Mouse (Mus musculus): ENCODE results near the gene Dennd2a. TPM values are rescaled to one million over a fixed set of nuclear protein-coding genes. Genes with fewer than 3 reads are reported as not detected.
A peak's percentile ranks its signal among the peaks of the same experiment; 100 is the strongest.
"Not testable (repeated sequence)": the region's sequence is repeated elsewhere in the genome, so short reads cannot be mapped to it uniquely, and the experiment has no call there.

The Dennd2a gene
- polyA plus RNA-seq, 1 experiment from 2014 or later: 61.4 TPM

DNA sequence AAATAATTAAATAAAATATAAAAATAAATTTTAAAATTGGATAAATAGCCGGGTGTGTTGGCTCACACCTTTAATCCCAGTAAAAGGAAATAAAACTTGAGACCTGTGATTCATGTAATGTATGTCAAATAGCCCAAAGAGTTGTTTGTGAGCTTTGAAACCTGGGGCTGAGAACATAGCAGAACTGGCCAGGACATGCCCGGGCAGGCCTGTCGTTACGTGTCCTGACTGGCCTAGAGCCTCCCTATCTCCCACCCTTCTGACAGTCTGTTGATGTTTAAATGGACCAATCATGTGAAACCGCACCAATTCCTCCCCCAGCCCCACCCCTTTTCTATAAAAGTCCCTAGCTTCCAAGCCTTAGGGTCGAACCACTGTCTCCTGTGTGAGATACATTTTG, 120.1 kb downstream of the Dennd2a start:
- 92% methylated on average over 6 of the region's 6 CpGs for WGBS
- not testable (repeated sequence) for H3K27me3 ChIP-seq; H3K36me3 ChIP-seq; H3K4me2 ChIP-seq (replicated peaks); H3K4me1 ChIP-seq; ATAC-seq (ENCODE audit: low FRiP score, low read depth); H3K9ac ChIP-seq (replicated peaks); H3K4me3 ChIP-seq; H3K9me3 ChIP-seq; H3K27ac ChIP-seq (replicated peaks)

DNA sequence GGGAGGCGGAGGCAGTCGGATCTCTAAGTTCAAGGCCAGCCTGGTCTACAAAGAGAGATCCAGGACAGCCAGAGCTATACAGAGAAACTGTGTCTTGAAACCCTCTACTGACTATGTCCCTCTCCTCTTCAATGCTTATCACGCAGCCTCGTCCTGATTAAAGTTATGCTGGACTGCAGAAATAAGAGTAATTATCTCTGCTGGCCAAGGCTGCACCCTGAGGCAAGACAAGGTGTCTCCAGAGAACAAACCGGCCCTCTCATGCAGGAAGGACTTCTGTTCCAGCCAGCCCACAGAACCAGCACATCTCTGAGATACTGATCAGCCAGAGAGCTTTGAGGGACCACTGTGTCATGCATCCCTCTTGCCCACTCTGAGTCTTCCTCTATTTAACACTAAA, 121.8 kb downstream of the Dennd2a start:
- Histone ChIP-seq H3K27ac (replicated peaks) (0 out of 2 replicates have a peak overlapping the region, but pooled peaks have one; percentile 46), H3K4me3 (no peak overlapping the region), H3K27me3 (no peaks in the 10 kb centered on the region), H3K9me3 (no peaks in the 10 kb centered on the region), H3K4me1 (0 out of 2 replicates have a peak, but pooled peaks cover 8% of the 10 kb centered on the region), H3K36me3 (no peaks in the 10 kb centered on the region), H3K4me2 (replicated peaks) (no peak overlapping the region), H3K9ac (replicated peaks) (no peak overlapping the region)
- no peak for ATAC-seq (ENCODE audit: low FRiP score, low read depth)
- WGBS: 89% methylated on average over 5 of the region's 5 CpGs

DNA sequence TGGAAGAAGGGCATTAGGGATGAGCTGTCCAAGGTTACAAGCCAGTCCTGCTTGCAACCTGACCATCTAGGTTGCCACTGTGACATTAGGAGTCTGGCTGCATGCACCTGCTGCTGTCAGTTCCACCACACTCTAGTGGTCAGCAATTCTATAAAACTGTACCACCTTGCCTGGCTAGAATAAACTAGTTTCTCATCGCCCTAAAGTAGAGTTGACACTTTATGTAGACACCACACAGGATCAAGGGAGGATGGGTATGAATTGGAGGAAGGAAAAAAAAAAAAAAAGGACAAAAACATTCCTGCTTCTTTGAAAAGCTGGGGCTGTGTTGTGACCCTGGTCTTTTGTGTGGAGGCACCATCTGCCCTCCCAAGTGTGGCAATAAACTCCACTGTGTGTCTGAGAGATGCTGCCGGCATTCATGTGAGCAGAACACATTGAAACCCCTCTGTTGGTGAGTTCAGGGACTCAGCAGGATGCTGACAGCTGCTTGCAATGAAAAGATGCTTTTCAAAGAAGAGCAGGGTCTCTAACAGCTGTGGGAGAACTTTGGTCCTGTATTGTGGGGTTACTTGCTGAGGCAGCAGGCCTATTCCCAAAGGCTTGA, 122.7 kb downstream of the Dennd2a start:
- Histone ChIP-seq H3K4me2 (replicated peaks) (no peak overlapping the region), H3K9me3 (no peaks in the 10 kb centered on the region), H3K4me3 (no peak overlapping the region), H3K27ac (replicated peaks) (peak overlapping the region; percentile 46; the same call in 1 of the 2 replicates), H3K9ac (replicated peaks) (no peak overlapping the region), H3K36me3 (no peaks in the 10 kb centered on the region), H3K27me3 (no peaks in the 10 kb centered on the region), H3K4me1 (0 out of 2 replicates have a peak, but pooled peaks cover 8% of the 10 kb centered on the region)
- peak; percentile 87 for ATAC-seq (ENCODE audit: low FRiP score, low read depth)
- 26% methylated on average over 2 of the region's 2 CpGs for WGBS

DNA sequence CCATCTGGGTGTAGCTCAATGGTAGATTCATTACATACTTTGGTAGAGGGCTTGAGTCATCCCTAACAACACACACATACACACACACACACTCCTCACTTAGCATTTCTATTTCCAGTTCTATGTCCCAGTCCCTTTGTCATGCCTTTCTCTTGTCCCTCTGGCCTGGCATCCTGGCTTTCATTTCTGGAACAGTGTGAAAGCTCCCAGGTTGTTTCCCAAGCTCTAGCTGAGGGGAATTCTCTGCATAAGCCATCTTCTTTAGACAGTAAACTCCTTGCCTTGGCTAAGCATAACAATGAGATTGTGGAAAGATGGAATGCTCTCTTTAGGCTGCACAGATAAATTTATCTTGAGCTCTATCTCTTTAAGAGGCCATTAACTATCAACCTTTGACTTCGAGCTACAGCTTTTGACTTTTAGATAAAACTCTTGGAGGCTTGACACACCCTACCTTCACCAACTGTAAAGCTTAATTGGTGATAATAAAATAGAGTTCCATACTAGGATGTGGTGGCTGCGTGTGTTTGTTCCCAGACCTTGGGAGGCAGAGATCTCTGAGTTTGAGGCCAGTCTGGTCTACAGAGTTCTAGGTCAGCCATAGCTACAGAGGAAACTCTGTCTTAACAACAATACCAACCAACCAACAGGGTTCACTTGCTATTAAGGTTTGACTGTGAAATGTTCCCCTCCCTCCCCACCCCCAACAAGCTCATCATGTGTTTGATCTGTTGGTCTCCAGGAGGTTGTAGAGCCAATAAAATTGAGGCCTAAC, 123.4 kb downstream of the Dennd2a start:
- Histone ChIP-seq H3K4me2 (replicated peaks) (no peak overlapping the region), H3K4me3 (no peak overlapping the region), H3K27me3 (no peaks in the 10 kb centered on the region), H3K36me3 (no peaks in the 10 kb centered on the region), H3K9ac (replicated peaks) (no peak overlapping the region), H3K9me3 (no peaks in the 10 kb centered on the region), H3K4me1 (0 out of 2 replicates have a peak, but pooled peaks cover 8% of the 10 kb centered on the region), H3K27ac (replicated peaks) (peak overlapping the region; percentile 21; the same call in 1 of the 2 replicates)
- WGBS: 93% methylated on average over 2 of the region's 2 CpGs
- ATAC-seq (ENCODE audit: low FRiP score, low read depth): no peak

DNA sequence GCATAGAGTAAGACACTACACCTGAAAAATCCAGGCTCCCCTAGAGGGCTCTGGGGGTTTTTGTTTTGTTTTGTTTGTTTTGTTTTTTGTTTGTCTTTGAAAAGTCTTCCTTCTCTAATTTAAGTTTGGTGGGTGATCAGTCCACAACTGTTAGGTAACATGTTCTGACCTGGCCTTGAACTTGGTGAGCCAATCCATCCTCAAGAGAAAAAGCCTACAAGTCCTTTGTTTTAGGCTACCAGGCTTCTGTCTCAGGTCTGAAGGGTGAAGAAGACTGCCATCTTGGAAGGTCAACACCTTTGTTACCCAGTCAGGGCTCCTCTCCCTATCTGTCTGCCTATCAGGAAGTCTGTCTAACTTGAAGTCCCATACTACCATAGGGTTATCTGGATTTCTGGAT, 124.0 kb downstream of the Dennd2a start:
- H3K27ac ChIP-seq (replicated peaks): no peak overlapping the region
- H3K4me2 ChIP-seq (replicated peaks): no peak overlapping the region
- no peaks in the 10 kb centered on the region for H3K36me3 ChIP-seq
- no peaks in the 10 kb centered on the region for H3K9me3 ChIP-seq
- no peak overlapping the region for H3K4me3 ChIP-seq
- no peaks in the 10 kb centered on the region for H3K27me3 ChIP-seq
- H3K9ac ChIP-seq (replicated peaks): no peak overlapping the region
- H3K4me1 ChIP-seq: 0 out of 2 replicates have a peak, but pooled peaks cover 8% of the 10 kb centered on the region
- no peak for ATAC-seq (ENCODE audit: low FRiP score, low read depth)

DNA sequence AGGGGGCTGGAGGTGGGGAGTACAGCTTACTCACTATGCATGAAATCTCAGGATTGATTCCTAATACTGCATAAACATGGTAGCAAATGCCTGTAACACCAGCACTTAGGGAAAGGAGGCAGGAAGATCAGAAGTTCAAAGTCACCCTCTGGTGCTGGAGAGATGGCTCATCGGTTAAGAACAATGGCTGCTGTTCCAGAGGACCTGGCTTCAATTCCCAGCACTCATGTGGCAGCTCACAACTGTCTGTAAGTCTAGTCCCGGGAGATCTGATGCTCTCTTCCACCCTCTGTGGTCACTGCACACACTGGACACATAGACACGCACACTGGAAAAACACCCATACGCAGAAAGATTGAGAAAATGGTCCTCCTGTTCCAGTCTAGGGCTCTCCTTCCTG, 124.5 kb downstream of the Dennd2a start:
- H3K36me3 ChIP-seq: no peaks in the 10 kb centered on the region
- no peak for ATAC-seq (ENCODE audit: low FRiP score, low read depth)
- 0 out of 2 replicates have a peak, but pooled peaks cover 8% of the 10 kb centered on the region for H3K4me1 ChIP-seq
- H3K4me3 ChIP-seq: no peak overlapping the region
- WGBS: 88% methylated on average over 4 of the region's 4 CpGs
- H3K27me3 ChIP-seq: no peaks in the 10 kb centered on the region
- H3K27ac ChIP-seq (replicated peaks): no peak overlapping the region
- H3K4me2 ChIP-seq (replicated peaks): no peak overlapping the region
- no peak overlapping the region for H3K9ac ChIP-seq (replicated peaks)
- no peaks in the 10 kb centered on the region for H3K9me3 ChIP-seq

DNA sequence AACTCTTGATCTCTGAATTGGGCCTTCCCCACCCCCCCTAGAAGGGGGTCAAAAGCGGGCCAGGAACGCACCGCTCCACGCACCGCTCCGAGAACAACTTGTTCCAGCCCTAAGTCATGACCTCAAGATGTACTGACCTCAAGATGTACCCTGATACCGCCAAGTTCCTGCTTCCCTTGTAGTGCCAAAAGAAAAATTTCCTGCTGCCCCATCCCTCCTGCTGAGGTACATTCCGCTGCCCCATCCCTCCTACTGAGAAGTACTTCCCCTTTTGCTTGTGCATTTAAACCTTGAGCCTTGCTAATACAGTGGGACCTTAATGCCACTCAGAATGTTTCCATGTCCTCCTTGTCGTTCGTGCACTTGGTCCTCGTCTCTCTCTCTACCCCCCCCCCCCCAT, 126.9 kb downstream of the Dennd2a start:
- WGBS: 78% methylated on average over 11 of the region's 11 CpGs
- H3K36me3 ChIP-seq: no peaks in the 10 kb centered on the region

DNA sequence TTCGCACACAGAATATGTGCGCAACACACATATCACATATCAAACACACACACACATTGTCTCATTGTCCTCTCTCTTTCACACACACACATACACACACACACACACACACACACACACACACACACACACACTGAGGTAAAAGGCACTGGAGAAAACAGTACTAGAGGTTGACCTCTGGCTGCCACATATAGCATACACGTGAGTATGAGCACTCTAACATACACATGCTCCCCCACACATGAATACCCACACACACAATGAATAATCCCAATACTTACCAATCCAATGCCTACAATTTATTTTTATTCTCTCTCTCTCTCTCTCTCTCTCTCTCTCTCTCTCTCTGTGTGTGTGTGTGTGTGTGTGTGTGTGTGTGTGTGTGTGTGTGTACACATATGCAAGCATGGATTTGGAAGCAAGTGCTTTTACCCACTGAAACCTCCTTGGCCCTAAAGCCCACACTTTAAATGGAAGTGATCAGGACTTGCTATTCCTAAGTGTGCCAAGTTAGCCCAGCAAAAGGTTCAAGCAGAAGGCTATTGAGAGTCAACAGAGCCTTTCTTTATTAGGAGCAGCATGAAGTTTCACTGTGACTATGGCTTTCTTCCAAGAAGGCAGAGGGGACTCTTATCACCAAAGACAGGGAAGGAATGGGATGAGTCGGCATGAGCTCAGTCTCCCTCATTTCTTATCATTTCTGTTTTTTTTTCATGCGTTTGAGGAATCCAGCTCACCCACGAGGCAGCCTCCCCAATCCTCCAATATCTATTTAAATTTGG, 128.5 kb downstream of the Dennd2a start:
- H3K4me2 ChIP-seq (replicated peaks): no peak overlapping the region
- no peak overlapping the region for H3K27ac ChIP-seq (replicated peaks)
- H3K9me3 ChIP-seq: no peaks in the 10 kb centered on the region
- no peaks in the 10 kb centered on the region for H3K27me3 ChIP-seq
- H3K4me1 ChIP-seq: no peaks in the 10 kb centered on the region
- ATAC-seq (ENCODE audit: low FRiP score, low read depth): no peak
- no peak overlapping the region for H3K4me3 ChIP-seq
- no peaks in the 10 kb centered on the region for H3K36me3 ChIP-seq
- WGBS: 82% methylated on average over 6 of the region's 6 CpGs
- no peak overlapping the region for H3K9ac ChIP-seq (replicated peaks)

More for the DNA sequence above, 126.9 kb downstream of the Dennd2a start:
- H3K9ac ChIP-seq (replicated peaks): no peak overlapping the region
- no peaks in the 10 kb centered on the region for H3K9me3 ChIP-seq
- no peaks in the 10 kb centered on the region for H3K27me3 ChIP-seq
- H3K4me1 ChIP-seq: 0 out of 2 replicates have a peak, but pooled peaks cover 3% of the 10 kb centered on the region
- H3K4me2 ChIP-seq (replicated peaks): no peak overlapping the region
- H3K4me3 ChIP-seq: no peak overlapping the region
- H3K27ac ChIP-seq (replicated peaks): no peak overlapping the region
- no peak for ATAC-seq (ENCODE audit: low FRiP score, low read depth)

DNA sequence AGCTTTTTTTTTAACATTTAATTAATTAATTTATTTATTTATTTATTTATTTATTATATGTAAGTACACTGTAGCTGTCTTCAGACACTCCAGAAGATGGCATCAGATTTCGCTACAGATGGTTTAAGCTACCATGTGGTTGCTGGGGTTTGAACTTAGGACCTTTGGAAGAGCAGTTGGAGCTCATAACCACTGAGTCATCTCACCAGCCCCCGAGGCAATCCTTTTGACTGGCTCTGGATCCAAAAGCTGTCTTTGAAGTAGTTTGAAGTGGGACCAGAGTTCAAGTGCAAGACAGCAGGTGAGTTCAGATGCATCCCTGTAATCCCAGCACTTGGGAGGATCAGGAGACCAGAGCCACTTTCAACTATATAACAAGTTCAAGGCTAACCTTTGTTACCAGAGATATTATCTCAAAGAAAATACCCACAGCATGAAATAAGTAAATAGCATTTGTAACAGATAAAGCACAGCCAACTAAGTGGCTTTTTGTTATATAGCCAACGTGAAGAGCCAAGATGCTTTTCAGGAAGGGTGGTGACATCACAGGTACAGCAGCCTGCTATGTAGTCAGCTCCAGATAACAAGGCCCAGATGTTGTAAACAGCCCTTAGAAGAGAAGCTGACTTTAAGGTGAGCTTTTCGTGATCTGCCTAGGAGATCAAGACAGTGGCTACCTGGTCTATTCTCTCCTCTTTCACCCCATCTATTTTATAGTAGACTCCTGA, 130.2 kb downstream of the Dennd2a start:
- H3K4me2 ChIP-seq (replicated peaks): no peak overlapping the region
- no peak for ATAC-seq (ENCODE audit: low FRiP score, low read depth)
- H3K4me1 ChIP-seq: no peaks in the 10 kb centered on the region
- no peaks in the 10 kb centered on the region for H3K27me3 ChIP-seq
- no peak overlapping the region for H3K27ac ChIP-seq (replicated peaks)
- H3K36me3 ChIP-seq: no peaks in the 10 kb centered on the region
- no peak overlapping the region for H3K9ac ChIP-seq (replicated peaks)
- H3K9me3 ChIP-seq: no peaks in the 10 kb centered on the region
- H3K4me3 ChIP-seq: no peak overlapping the region
- 79% methylated on average over 4 of the region's 4 CpGs for WGBS

DNA sequence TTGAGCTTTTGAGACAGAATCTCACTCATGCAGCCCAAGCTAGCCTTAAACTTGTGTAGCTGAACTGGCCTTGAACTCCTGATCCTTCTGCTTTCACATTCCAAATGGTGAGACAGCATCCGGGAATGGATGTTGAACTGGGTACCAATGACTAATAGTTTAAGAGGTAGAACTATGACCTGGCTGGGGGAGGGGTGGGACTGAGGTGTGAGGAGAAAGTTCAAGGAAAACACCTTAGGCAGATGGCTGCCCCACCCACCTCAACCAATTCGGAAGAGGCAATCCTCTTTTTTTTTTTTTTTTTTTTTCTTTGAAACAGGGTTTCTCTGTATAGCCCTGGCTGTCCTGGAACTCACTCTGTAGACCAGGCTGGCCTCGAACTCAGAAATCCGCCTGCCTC, 130.9 kb downstream of the Dennd2a start:
- H3K9me3 ChIP-seq: no peaks in the 10 kb centered on the region
- 96% methylated on average over 4 of the region's 4 CpGs for WGBS
- H3K4me2 ChIP-seq (replicated peaks): no peak overlapping the region
- no peak for ATAC-seq (ENCODE audit: low FRiP score, low read depth)
- H3K27me3 ChIP-seq: peaks cover 4% of the 10 kb centered on the region; the same call in 1 of the 2 replicates
- no peak overlapping the region for H3K9ac ChIP-seq (replicated peaks)
- no peaks in the 10 kb centered on the region for H3K4me1 ChIP-seq
- no peak overlapping the region for H3K4me3 ChIP-seq
- no peak overlapping the region for H3K27ac ChIP-seq (replicated peaks)
- no peaks in the 10 kb centered on the region for H3K36me3 ChIP-seq

DNA sequence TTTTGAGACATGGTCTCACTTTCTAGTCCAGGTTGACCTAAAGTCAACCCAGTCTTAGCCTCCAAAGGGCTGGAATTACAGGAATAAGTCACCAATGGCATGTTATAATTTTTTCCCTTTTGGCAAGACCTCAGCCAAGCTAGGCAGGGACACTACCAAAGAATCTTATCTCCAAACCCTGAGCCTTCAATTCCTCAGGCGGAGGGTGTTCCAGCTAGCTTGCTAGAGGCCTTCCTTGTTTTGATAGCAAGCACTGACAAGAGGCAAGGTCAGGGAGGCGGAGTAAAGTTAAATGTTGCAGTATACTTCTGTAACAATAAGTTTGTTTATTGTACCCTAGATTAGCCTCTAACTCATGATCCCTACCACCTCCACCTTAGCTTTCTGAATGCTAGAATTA, 132.5 kb downstream of the Dennd2a start:
- Histone ChIP-seq H3K4me3 (no peak overlapping the region), H3K9me3 (no peaks in the 10 kb centered on the region), H3K9ac (replicated peaks) (no peak overlapping the region), H3K27ac (replicated peaks) (no peak overlapping the region), H3K4me2 (replicated peaks) (no peak overlapping the region), H3K36me3 (no peaks in the 10 kb centered on the region), H3K4me1 (no peaks in the 10 kb centered on the region), H3K27me3 (peaks cover 7% of the 10 kb centered on the region; the same call in 1 of the 2 replicates)
- ATAC-seq (ENCODE audit: low FRiP score, low read depth): no peak
- WGBS: 87% methylated on average over 2 of the region's 2 CpGs

Measured in midbrain, embryonic 12.5 days (tissue).